Mouse (Mus musculus) liver, embryonic 14 days (tissue): ENCODE data around the gene Itga11. TPM values are rescaled to one million over a fixed set of nuclear protein-coding genes. Genes with fewer than 3 reads are reported as not detected.

Experiments
- polyA plus RNA-seq: library from polyadenylated mRNA; depleted of rRNA; stranded (reverse); fragments of >200 nt; gene quantifications from 2 replicates; pipeline ENCODE4 v1.2.3, GENCODE M21; 2012; rRNA removed

The Itga11 gene
- 0.07 and 0.12 TPM in 2 replicates for polyA plus RNA-seq

GRCm38 (mm10) chr9:62677641-62678549, at the start of gene Itga11:
Gene Itga11, plus strand, starts transcription at chr9:62677826.

DNA sequence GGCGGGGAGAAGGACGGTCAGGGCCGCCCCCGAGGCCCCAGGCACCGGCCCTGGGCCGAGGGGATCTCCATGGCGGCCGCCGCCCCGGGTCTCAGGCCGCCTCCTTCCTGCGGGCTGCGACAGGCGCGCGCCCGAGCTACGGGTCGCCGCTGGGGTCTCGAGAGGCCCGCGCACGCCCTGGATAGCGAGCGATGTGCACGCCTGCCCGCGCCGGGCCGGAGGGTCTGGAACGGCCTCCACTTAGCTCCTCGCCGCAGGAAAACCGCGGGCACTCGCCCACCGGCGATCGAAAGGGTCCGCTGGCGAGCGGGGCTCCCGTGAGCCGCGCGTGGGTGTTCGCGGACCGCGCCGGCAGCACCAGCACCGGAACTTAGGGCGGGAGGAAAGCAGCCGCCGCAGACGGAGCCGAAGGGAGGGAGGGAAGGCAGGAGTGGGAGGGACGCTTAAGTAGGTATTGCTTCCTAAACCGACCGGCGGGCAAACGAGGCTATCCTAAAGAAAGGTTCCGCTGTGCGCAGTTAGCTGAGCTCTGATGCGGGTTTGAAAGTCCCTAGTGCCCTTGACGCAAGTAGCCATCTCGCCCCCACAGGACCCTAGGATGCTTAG, 134.0 kb downstream of the Itga11 start, which contains the start of gene Fem1b:
Fem1b (minus strand) TSS at position 419 of the 606 bp plus-strand sequence.

Other genes starting within 250 kb of the Itga11 start
- gene Coro2b, start 140.8 kb upstream of the Itga11 start, polyA plus RNA-seq = 0.96 and 1.1 TPM in 2 replicates
- gene Fem1b, start 134.1 kb downstream of the Itga11 start, polyA plus RNA-seq = 8.1 and 9.8 TPM in 2 replicates
- 14.5 and 17.3 TPM in 2 replicates for gene Cln6, start 161.0 kb downstream of the Itga11 start, polyA plus RNA-seq
- 0.97 and 1.3 TPM in 2 replicates for gene Calml4, start 180.3 kb downstream of the Itga11 start, polyA plus RNA-seq